Mouse (Mus musculus) limb, embryonic 11.5 days (tissue): Measurements from ENCODE around the gene Cwc27. TPM values are rescaled to one million over a fixed set of nuclear protein-coding genes. Genes with fewer than 3 reads are reported as not detected.
A peak's percentile ranks its signal among the peaks of the same experiment; 100 is the strongest.

Experiments
- ATAC-seq: fragments of 200-750 bp; cut with Nextera tagmentation; 2 replicates; pipeline ENCODE4 v1.8.0; 2017; ENCODE audit warnings: low read depth; ENCODE audit not compliant: insufficient number of reproducible peaks, low FRiP score, low TSS enrichment
- DNase-seq: peaks from one replicate; pipeline ENCODE4 v3.0.0-alpha.2; 2015; ENCODE audit warnings: low spot score
- H3K27ac ChIP-seq: fragments of 300-500 bp; sonication (generic); replicated peaks from 2 replicates; pipeline ENCODE4 v1.5.1; 2014; ENCODE audit warnings: low read depth, mild to moderate bottlenecking, low read length
- H3K27me3 ChIP-seq: fragments of 300-500 bp; sonication (generic); 2 replicates; pipeline ENCODE4 v1.6.1; 2014; ENCODE audit warnings: mild to moderate bottlenecking, low read length, mixed read lengths; ENCODE audit not compliant: control insufficient read depth, insufficient read depth
- H3K36me3 ChIP-seq: fragments of 300-500 bp; sonication (generic); 2 replicates; pipeline ENCODE4 v1.6.1; 2014; ENCODE audit warnings: mild to moderate bottlenecking, low read length, moderate library complexity, mixed read lengths; ENCODE audit not compliant: control insufficient read depth, insufficient read depth
- H3K4me1 ChIP-seq: fragments of 300-500 bp; sonication (generic); 2 replicates; pipeline ENCODE4 v1.6.1; 2014; ENCODE audit warnings: low read length, mixed read lengths; ENCODE audit not compliant: control insufficient read depth, insufficient read depth
- H3K4me2 ChIP-seq: fragments of 300-500 bp; sonication (generic); 2 replicates; pipeline ENCODE4 v1.6.1; 2014; ENCODE audit warnings: low read depth, mild to moderate bottlenecking, moderate library complexity; ENCODE audit not compliant: severe bottlenecking
- H3K4me3 ChIP-seq: fragments of 300-500 bp; sonication (generic); 2 replicates; pipeline ENCODE4 v1.5.1; 2014; ENCODE audit warnings: low read depth, low read length
- H3K9ac ChIP-seq: fragments of 300-500 bp; sonication (generic); 2 replicates; pipeline ENCODE4 v1.6.1; 2014; ENCODE audit warnings: mild to moderate bottlenecking, low read length
- H3K9me3 ChIP-seq: fragments of 300-500 bp; sonication (generic); 2 replicates; pipeline ENCODE4 v1.6.1; 2016; ENCODE audit warnings: low read length; ENCODE audit not compliant: control insufficient read depth
- WGBS: fragments of 180-500 bp; shearing (Covaris S2); extraction: QIAGEN DNeasy Blood & Tissue Kit; methylation state at CpG from one replicate; pipeline ENCODE4 v1.1.7; 2014; 5-methylcytosine and 5-hydroxymethylcytosine counted together
- polyA plus RNA-seq: library from polyadenylated mRNA; unstranded; fragments of >200 nt; fragmentation: Nextera tagmentation; extraction: Ambion mirVana; gene quantifications from 2 replicates; pipeline ENCODE4 v1.2.1, GENCODE M21; 2014

Cwc27 gene
- polyA plus RNA-seq, 1 experiment from 2014 or later, result 32.2 TPM

DNA sequence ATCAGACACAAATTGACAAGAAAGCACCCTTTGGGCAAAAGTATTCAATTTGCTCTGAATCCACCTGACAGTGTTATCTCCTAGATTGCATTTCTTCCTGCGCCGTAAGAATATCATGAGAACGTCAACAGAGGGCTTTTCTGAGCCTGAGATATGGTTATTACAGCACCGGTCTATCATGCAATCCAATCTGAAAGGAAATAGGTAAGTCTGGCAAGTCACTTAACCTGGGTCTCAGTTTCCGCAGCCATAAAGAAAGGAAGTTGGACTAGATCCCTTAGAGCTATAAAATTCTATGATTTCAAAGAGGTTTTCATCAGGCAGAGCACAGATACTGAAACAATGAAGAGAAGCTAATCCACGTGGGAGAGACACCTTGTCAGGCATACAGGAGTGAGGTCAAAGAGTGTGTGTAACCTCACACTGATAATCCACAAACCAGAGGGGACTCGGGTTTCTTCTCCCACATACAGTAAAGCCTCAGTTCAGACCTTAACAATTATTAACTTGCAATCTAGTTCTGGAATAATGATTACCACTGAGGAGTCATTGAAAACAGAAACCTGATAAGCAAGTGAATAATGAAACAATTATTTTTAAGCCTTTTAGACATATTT lies 17.3 kb downstream of the Cwc27 start:
- H3K4me1 ChIP-seq, result no peaks in the 10 kb centered on the region
- no peaks in the 10 kb centered on the region for H3K27me3 ChIP-seq
- H3K9me3 ChIP-seq, result no peaks in the 10 kb centered on the region
- DNase-seq, result no peak
- H3K36me3 ChIP-seq, result no peaks in the 10 kb centered on the region; the same call in 1 of the 2 replicates
- no peak overlapping the region for H3K4me3 ChIP-seq
- H3K9ac ChIP-seq, result no peak overlapping the region
- H3K27ac ChIP-seq, result no peak overlapping the region
- H3K4me2 ChIP-seq, result no peak overlapping the region
- WGBS, result 87% methylated on average over 7 of the region's 7 CpGs
- no peak for ATAC-seq

DNA sequence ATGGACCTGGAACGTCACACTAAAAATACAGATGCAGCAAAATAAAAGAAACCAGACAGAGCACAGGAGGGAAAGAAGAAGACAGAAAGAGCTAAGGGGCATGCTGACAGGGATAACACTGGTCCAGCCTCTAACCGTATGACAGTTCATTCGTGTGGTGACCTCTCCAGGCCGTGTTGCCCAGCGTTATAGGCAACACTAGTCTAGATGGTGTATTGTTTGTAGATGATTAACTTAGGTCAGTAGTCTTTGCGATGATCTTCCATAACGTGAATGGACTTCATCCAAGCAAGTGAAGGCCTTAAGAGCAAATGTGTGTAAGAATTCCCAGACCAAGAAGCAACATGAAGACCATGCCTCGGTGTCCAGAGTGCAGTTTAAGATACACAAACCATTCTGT lies 17.9 kb downstream of the Cwc27 start:
- no peaks in the 10 kb centered on the region; the same call in 1 of the 2 replicates for H3K36me3 ChIP-seq

DNA sequence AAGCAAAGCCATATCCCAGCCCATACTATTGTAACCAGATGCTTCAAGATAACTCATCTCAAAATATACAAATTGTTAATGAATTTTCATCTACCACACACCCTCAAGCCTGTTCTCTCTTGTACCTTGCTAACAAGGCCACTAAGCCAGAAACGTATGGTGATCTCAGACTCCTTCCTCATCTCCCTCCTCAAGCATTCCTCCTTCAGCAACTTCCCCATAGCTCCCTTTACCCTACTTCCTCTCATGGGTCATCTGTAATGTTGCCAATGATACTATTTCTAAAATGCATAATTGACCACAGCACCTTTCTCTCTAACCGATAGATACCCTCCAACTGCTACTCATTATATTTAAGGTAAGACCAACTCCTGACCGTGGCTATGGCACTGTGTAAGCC lies 22.5 kb downstream of the Cwc27 start:
- H3K36me3 ChIP-seq, result no peaks in the 10 kb centered on the region
- 89% methylated on average over 3 of the region's 3 CpGs for WGBS
- no peaks in the 10 kb centered on the region for H3K27me3 ChIP-seq
- DNase-seq (no peak), ATAC-seq (no peak)
- no peak overlapping the region for H3K9ac ChIP-seq
- no peaks in the 10 kb centered on the region for H3K4me1 ChIP-seq
- H3K27ac ChIP-seq, result no peak overlapping the region
- no peak overlapping the region for H3K4me3 ChIP-seq
- H3K4me2 ChIP-seq, result no peak overlapping the region
- H3K9me3 ChIP-seq, result no peaks in the 10 kb centered on the region

More for the DNA sequence above, 17.9 kb downstream of the Cwc27 start:
- no peaks in the 10 kb centered on the region for H3K9me3 ChIP-seq
- ATAC-seq (no peak), DNase-seq (no peak)
- no peak overlapping the region for H3K9ac ChIP-seq
- 94% methylated on average over 8 of the region's 8 CpGs for WGBS
- H3K27ac ChIP-seq, result no peak overlapping the region
- H3K27me3 ChIP-seq, result no peaks in the 10 kb centered on the region
- no peaks in the 10 kb centered on the region for H3K4me1 ChIP-seq
- no peak overlapping the region for H3K4me2 ChIP-seq
- no peak overlapping the region for H3K4me3 ChIP-seq

DNA sequence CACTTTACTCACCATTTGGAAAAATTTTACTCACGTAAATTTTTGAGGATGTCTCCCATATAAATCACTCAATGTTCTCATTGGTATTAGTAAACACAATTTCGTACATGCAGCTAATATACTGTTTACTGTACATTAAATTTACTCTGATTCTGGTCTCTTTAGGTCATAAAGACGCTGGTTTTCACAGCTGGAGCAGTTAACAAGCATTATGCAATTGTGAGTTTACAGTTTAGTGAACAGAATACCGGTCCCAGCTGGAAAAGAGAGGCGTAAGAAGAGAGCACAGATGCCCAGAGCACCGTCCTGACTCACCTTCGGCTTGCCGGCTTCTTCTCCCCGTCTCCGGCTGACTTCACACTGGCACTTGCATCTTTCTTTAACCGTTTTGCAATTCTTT lies 24.8 kb downstream of the Cwc27 start, which contains the start of gene Srek1ip1:
Gene Srek1ip1 (plus strand): TSS at position 301 of the 400 bp plus-strand sequence.
- WGBS, result 89% methylated on average over 11 of the region's 11 CpGs
- no peak for ATAC-seq
- H3K27me3 ChIP-seq, result no peaks in the 10 kb centered on the region
- H3K4me3 ChIP-seq, result no peak within 1 kb of the TSS
- no peak within 1 kb of the TSS for H3K4me2 ChIP-seq
- no peak within 1 kb of the TSS for H3K9ac ChIP-seq
- H3K9me3 ChIP-seq, result no peaks in the 10 kb centered on the region
- H3K27ac ChIP-seq, result no peak within 1 kb of the TSS
- H3K36me3 ChIP-seq, result no peaks in the 10 kb centered on the region
- H3K4me1 ChIP-seq, result no peaks in the 10 kb centered on the region
- DNase-seq, result no peak

DNA sequence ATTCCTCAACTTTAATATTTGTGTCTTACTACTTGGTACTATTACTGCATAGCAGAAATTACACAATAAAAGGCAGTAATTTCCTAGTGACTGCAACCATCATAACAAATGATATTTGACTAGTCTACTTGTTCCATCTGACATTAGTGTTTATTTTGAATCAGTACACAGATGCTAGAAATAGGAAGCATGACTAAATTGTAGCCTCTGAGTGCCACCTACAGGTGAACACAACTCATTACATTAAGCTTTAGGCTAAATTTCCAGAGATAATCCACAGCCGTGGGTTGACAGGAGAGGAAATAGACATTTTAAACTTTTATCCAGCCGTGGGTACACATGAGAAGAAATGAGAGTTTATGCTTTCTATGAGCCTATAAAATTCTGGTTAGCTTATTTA lies 27.3 kb downstream of the Cwc27 start:
- no peaks in the 10 kb centered on the region for H3K27me3 ChIP-seq
- H3K36me3 ChIP-seq, result no peaks in the 10 kb centered on the region
- no peak overlapping the region for H3K9ac ChIP-seq
- no peak overlapping the region for H3K27ac ChIP-seq
- no peaks in the 10 kb centered on the region for H3K4me1 ChIP-seq
- no peak overlapping the region for H3K4me3 ChIP-seq
- H3K9me3 ChIP-seq, result no peaks in the 10 kb centered on the region
- H3K4me2 ChIP-seq, result no peak overlapping the region
- DNase-seq, result peak; percentile 33
- no peak for ATAC-seq
- WGBS, result 16% methylated on average over 2 of the region's 2 CpGs

DNA sequence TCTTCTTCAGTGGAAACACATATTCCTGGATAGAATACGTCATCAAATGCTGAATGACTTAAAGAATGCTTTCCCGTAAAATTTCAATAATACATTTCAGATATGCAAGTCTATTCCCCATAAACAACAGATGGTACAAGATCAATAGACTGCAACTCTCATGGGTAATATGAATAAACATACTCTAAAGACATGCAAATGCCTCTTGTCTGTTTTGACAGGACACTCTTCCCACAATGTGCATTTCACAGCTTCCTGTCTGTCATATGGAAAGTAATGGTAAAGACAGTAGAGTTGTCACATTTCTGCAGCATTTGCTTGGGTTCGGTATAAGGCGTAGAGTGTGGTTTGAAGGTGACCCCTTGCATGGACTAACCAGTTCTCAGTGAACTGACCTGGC lies 29.7 kb downstream of the Cwc27 start:
- Histone ChIP-seq H3K4me1 (no peaks in the 10 kb centered on the region), H3K4me3 (no peak overlapping the region), H3K9me3 (no peaks in the 10 kb centered on the region), H3K36me3 (no peaks in the 10 kb centered on the region; the same call in 1 of the 2 replicates), H3K9ac (no peak overlapping the region), H3K4me2 (no peak overlapping the region), H3K27me3 (no peaks in the 10 kb centered on the region), H3K27ac (no peak overlapping the region)
- ATAC-seq (no peak), DNase-seq (no peak)
- 97% methylated on average over 4 of the region's 4 CpGs for WGBS

DNA sequence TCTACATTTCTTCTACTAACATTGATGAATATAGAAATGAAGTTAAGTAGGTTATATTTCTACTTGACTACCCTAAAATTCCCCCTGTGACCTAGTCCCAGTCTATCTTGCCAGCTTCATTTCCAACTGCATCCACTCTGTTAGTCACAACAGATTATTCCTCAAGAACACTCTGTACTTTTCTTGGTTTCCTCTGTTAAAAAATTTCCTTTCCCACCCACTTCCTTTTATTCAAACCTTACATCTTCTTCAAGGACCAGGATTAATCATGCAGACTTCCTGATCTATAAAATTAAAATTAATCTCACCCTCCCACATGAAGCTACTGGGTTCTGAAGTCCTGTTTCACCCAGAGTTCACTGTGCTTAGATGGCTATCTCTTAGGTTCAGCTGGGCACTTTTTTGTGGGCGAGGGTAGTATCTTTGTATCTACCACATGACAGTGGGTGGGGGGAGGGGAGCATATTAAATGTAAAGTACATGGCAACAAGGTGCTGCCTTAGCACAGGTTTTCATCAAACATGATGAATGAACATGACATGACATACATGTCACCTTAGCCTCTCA lies 37.8 kb downstream of the Cwc27 start:
- no peak overlapping the region for H3K4me3 ChIP-seq
- no peaks in the 10 kb centered on the region for H3K27me3 ChIP-seq
- no peak overlapping the region for H3K4me2 ChIP-seq
- no peaks in the 10 kb centered on the region for H3K4me1 ChIP-seq
- no peak overlapping the region for H3K9ac ChIP-seq
- 74% methylated on average over 1 of the region's 1 CpGs for WGBS
- no peaks in the 10 kb centered on the region for H3K9me3 ChIP-seq
- ATAC-seq (no peak), DNase-seq (no peak)
- no peaks in the 10 kb centered on the region; the same call in 1 of the 2 replicates for H3K36me3 ChIP-seq
- H3K27ac ChIP-seq, result no peak overlapping the region

DNA sequence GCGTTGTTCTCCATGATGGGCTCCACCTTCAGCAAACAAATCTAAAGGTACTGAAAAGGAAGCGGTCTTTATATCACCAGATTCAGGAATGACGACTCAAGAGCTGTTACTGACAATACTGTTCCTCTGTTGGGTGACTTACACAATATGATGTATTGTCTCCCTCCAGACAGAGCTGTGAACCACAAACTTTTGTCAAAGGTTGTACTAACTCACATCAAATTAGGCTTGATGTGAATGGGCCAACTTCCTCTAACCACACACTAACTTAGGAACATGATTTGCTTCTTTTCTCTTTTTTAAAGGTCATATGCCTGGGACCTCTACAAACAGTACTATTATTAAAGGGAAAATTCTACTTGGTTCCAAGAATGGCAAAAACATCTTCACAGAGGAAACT lies 53.7 kb downstream of the Cwc27 start:
- H3K27ac ChIP-seq, result no peak overlapping the region
- H3K4me1 ChIP-seq, result no peaks in the 10 kb centered on the region
- DNase-seq (no peak), ATAC-seq (no peak)
- H3K9ac ChIP-seq, result no peak overlapping the region
- H3K4me2 ChIP-seq, result no peak overlapping the region
- 90% methylated on average over 3 of the region's 3 CpGs for WGBS
- H3K27me3 ChIP-seq, result no peaks in the 10 kb centered on the region
- no peaks in the 10 kb centered on the region for H3K9me3 ChIP-seq
- H3K4me3 ChIP-seq, result no peak overlapping the region
- H3K36me3 ChIP-seq, result no peaks in the 10 kb centered on the region

DNA sequence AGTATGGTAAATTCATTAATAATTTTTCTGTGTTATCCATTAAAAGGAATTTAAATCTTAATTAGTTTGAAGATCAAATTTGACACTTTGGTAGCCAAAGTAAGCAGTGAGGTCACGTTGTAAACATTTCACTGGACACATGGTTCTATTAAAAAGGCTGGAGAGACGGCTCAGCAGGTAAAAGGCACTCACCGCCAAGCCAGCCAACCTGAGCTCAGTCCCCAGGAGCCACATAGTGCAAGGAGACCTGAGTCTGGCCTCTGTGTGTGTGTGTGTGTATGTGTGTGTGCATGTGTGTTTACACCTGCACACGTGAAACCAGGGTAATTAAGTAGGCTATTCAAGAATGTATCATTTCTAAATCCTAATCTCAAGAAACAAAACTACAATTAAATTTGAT lies 54.5 kb downstream of the Cwc27 start:
- H3K4me1 ChIP-seq, result no peaks in the 10 kb centered on the region
- WGBS, result 85% methylated on average over 4 of the region's 4 CpGs

More for the DNA sequence above, 54.5 kb downstream of the Cwc27 start:
- no peak overlapping the region for H3K4me3 ChIP-seq
- H3K27ac ChIP-seq, result no peak overlapping the region
- H3K36me3 ChIP-seq, result no peaks in the 10 kb centered on the region
- no peaks in the 10 kb centered on the region for H3K27me3 ChIP-seq
- DNase-seq (no peak), ATAC-seq (no peak)
- H3K9me3 ChIP-seq, result no peaks in the 10 kb centered on the region
- no peak overlapping the region for H3K4me2 ChIP-seq
- H3K9ac ChIP-seq, result no peak overlapping the region
